Mouse (Mus musculus): Measurements from ENCODE around the gene Man2b2. TPM values are rescaled to one million over a fixed set of nuclear protein-coding genes. Genes with fewer than 3 reads are reported as not detected.

The Man2b2 gene
- polyA plus RNA-seq, 1 experiment from 2014 or later: 12.9 TPM

DNA sequence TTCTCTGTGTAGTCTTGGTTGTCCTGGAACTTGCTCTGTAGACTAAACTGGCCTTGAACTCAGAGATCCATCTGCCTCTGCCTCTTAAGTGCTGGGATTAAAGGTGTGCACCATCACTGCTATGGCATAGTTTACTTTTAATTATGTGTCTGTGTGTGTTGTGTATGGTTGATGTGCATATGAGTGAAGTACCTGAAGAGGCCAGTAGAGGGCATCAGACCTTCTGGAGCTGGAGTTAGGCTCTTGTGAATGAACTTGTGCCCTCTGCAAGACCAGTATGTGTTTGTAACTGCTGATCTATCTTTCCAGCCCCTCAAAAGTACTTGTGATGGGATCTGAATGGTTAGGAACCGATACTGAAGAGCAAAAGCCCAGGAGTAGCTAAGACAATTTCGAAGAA is 30.6 kb upstream of the Man2b2 start:
- ATAC-seq (ENCODE audit: low read depth): no peak
- no peak overlapping the region for H3K27ac ChIP-seq (replicated peaks)
- H3K4me1 ChIP-seq (replicated peaks): no peaks in the 10 kb centered on the region
- no peak overlapping the region for H3K4me2 ChIP-seq
- H3K27me3 ChIP-seq: peaks cover 30% of the 10 kb centered on the region
- no peaks in the 10 kb centered on the region for H3K9me3 ChIP-seq
- no peak overlapping the region for H3K9ac ChIP-seq
- no peaks in the 10 kb centered on the region for H3K36me3 ChIP-seq
- WGBS: 97% methylated on average over 2 of the region's 2 CpGs
- H3K4me3 ChIP-seq: no peak overlapping the region

GRCm38 (mm10) chr5:36857546-36857945 is 27.1 kb upstream of the Man2b2 start:
- Histone ChIP-seq H3K9ac (no peak overlapping the region), H3K4me2 (no peak overlapping the region), H3K27me3 (peaks cover under 1% of the 10 kb centered on the region; the same call in 1 of the 2 replicates), H3K4me1 (replicated peaks) (peaks cover 16% of the 10 kb centered on the region), H3K36me3 (no peaks in the 10 kb centered on the region), H3K4me3 (no peak overlapping the region), H3K9me3 (no peaks in the 10 kb centered on the region), H3K27ac (replicated peaks) (no peak overlapping the region)
- 70% methylated on average over 5 of the region's 5 CpGs for WGBS
- no peak for ATAC-seq (ENCODE audit: low read depth)

- H3K36me3 ChIP-seq: no peaks in the 10 kb centered on the region
- H3K4me2 ChIP-seq: no peak overlapping the region
- no peak for ATAC-seq (ENCODE audit: low read depth)
- H3K9me3 ChIP-seq: no peaks in the 10 kb centered on the region
- H3K4me1 ChIP-seq (replicated peaks): peaks cover 26% of the 10 kb centered on the region
- H3K27ac ChIP-seq (replicated peaks): no peak overlapping the region
- 93% methylated on average over 7 of the region's 7 CpGs for WGBS
- no peaks in the 10 kb centered on the region for H3K27me3 ChIP-seq
- no peak overlapping the region for H3K9ac ChIP-seq
- H3K4me3 ChIP-seq: no peak overlapping the region
These were observed 26.1 kb upstream of the Man2b2 start for GRCm38 (mm10) chr5:36856529-36856928.

GRCm38 (mm10) chr5:36855180-36855579 is 24.7 kb upstream of the Man2b2 start:
- WGBS: 39% methylated on average over 3 of the region's 3 CpGs
- no peak overlapping the region for H3K9ac ChIP-seq
- no peak for ATAC-seq (ENCODE audit: low read depth)
- H3K27me3 ChIP-seq: no peaks in the 10 kb centered on the region
- no peak overlapping the region for H3K27ac ChIP-seq (replicated peaks)
- H3K9me3 ChIP-seq: no peaks in the 10 kb centered on the region
- no peaks in the 10 kb centered on the region for H3K36me3 ChIP-seq
- H3K4me1 ChIP-seq (replicated peaks): peaks cover 35% of the 10 kb centered on the region
- no peak overlapping the region for H3K4me3 ChIP-seq
- H3K4me2 ChIP-seq: no peak overlapping the region

DNA sequence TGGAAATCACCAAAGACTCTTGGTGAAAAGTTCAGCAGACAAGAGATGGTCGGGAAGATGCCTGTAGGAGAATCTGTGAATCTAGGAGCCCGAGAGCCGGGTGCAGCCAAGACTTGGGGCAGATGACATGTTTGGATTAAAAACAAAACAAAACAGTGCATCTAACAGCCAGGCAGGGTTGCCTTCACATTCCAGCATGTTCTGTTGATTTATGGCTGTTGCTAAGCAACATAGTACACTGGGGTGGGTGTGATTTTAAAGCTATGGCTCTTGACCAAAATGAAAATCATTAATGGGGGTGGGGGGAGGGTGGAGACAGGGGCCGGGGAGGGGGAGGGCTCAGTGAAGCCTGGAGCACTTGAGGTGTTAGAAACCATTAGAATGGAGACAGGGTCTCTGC is 21.1 kb upstream of the Man2b2 start:
- Histone ChIP-seq H3K36me3 (no peaks in the 10 kb centered on the region), H3K4me2 (no peak overlapping the region), H3K27ac (replicated peaks) (no peak overlapping the region), H3K9me3 (no peaks in the 10 kb centered on the region), H3K27me3 (no peaks in the 10 kb centered on the region), H3K9ac (no peak overlapping the region), H3K4me3 (no peak overlapping the region), H3K4me1 (replicated peaks) (peaks cover 37% of the 10 kb centered on the region)
- 64% methylated on average over 4 of the region's 4 CpGs for WGBS
- ATAC-seq (ENCODE audit: low read depth): no peak

- peaks cover 9% of the 10 kb centered on the region for H3K4me1 ChIP-seq (replicated peaks)
- H3K4me3 ChIP-seq: no peak overlapping the region
- no peaks in the 10 kb centered on the region for H3K27me3 ChIP-seq
- H3K9ac ChIP-seq: no peak overlapping the region
- H3K4me2 ChIP-seq: no peak overlapping the region
- WGBS: 20% methylated on average over 10 of the region's 10 CpGs
- H3K27ac ChIP-seq (replicated peaks): peak overlapping the region; percentile 90
- no peaks in the 10 kb centered on the region for H3K9me3 ChIP-seq
- no peaks in the 10 kb centered on the region for H3K36me3 ChIP-seq
- ATAC-seq (ENCODE audit: low read depth): peak; percentile 83
These were observed 14.0 kb upstream of the Man2b2 start for GRCm38 (mm10) chr5:36844490-36844889.

DNA sequence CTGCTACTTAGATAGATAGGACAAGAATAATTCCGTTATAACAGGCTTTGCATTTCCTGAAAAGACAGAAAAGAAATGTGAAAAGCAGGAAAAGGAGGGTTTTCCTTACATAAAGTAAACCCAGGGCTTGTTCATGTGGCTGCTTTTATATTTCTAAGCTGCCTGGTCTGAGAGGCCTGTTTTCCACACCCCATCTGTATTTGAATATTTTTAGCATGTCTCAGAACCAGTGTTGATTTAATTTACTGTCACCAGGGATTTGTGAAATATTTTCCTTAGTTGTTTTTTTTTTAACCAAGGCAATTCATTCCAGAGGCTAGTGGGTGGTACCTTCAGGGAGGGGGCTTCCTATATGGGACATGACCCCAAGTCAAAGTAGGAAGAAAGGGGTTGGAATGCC is 11.2 kb upstream of the Man2b2 start:
- no peaks in the 10 kb centered on the region for H3K9me3 ChIP-seq
- H3K4me3 ChIP-seq: no peak overlapping the region
- no peak overlapping the region for H3K4me2 ChIP-seq
- H3K9ac ChIP-seq: no peak overlapping the region
- no peak for ATAC-seq (ENCODE audit: low read depth)
- H3K27me3 ChIP-seq: no peaks in the 10 kb centered on the region
- H3K36me3 ChIP-seq: no peaks in the 10 kb centered on the region
- peaks cover 9% of the 10 kb centered on the region for H3K4me1 ChIP-seq (replicated peaks)
- WGBS: 62% methylated on average over 1 of the region's 1 CpGs
- no peak overlapping the region for H3K27ac ChIP-seq (replicated peaks)

GRCm38 (mm10) chr5:36840092-36840491 is 9.6 kb upstream of the Man2b2 start:
- Histone ChIP-seq H3K9me3 (no peaks in the 10 kb centered on the region), H3K4me1 (replicated peaks) (peaks cover 9% of the 10 kb centered on the region), H3K36me3 (no peaks in the 10 kb centered on the region), H3K4me3 (no peak overlapping the region), H3K4me2 (no peak overlapping the region), H3K27me3 (no peaks in the 10 kb centered on the region), H3K9ac (no peak overlapping the region), H3K27ac (replicated peaks) (no peak overlapping the region)
- no peak for ATAC-seq (ENCODE audit: low read depth)
- WGBS: 87% methylated on average over 7 of the region's 7 CpGs

- Histone ChIP-seq H3K27me3 (no peaks in the 10 kb centered on the region), H3K4me2 (no peak overlapping the region), H3K4me1 (replicated peaks) (peaks cover 9% of the 10 kb centered on the region), H3K36me3 (no peaks in the 10 kb centered on the region), H3K9ac (no peak overlapping the region), H3K4me3 (no peak overlapping the region), H3K27ac (replicated peaks) (no peak overlapping the region), H3K9me3 (no peaks in the 10 kb centered on the region)
- ATAC-seq (ENCODE audit: low read depth): no peak
- 77% methylated on average over 8 of the region's 8 CpGs for WGBS
These were observed 9.1 kb upstream of the Man2b2 start for GRCm38 (mm10) chr5:36839602-36840001.

- Histone ChIP-seq H3K9ac (no peak overlapping the region), H3K4me3 (no peak overlapping the region), H3K4me1 (replicated peaks) (peaks cover 4% of the 10 kb centered on the region), H3K4me2 (no peak overlapping the region), H3K27ac (replicated peaks) (no peak overlapping the region), H3K27me3 (no peaks in the 10 kb centered on the region), H3K36me3 (no peaks in the 10 kb centered on the region), H3K9me3 (no peaks in the 10 kb centered on the region)
- 89% methylated on average over 2 of the region's 2 CpGs for WGBS
- no peak for ATAC-seq (ENCODE audit: low read depth)
These were observed 8.6 kb upstream of the Man2b2 start for GRCm38 (mm10) chr5:36839032-36839431.

DNA sequence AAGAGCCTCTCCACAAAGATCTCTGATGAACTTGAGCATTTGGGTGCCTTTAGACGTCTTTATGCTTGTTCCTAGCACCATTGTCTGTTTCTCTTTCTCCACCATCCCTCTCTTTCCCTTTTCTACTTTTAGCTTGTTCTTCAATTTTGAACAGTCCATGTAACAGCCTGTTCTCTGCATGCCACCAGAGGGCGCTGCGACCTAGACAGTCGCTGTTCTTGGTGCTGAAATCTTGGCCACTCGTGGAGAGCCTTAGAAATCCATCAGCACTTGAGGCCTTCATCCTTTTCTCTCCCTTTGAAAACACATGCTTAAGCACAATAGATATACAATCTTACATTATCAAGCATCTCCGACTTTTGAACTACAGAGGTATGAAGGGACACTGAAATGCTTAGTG is 5.5 kb upstream of the Man2b2 start:
- no peak overlapping the region for H3K9ac ChIP-seq
- H3K36me3 ChIP-seq: no peaks in the 10 kb centered on the region
- no peaks in the 10 kb centered on the region for H3K27me3 ChIP-seq
- H3K4me2 ChIP-seq: no peak overlapping the region
- no peak overlapping the region for H3K27ac ChIP-seq (replicated peaks)
- H3K4me3 ChIP-seq: no peak overlapping the region
- no peaks in the 10 kb centered on the region for H3K9me3 ChIP-seq
- WGBS: under 1% methylated on average over 6 of the region's 6 CpGs
- 0 out of 2 replicates have a peak, but pooled peaks have one; percentile 75 for ATAC-seq (ENCODE audit: low read depth)
- H3K4me1 ChIP-seq (replicated peaks): peaks cover 4% of the 10 kb centered on the region

- Histone ChIP-seq H3K27me3 (no peaks in the 10 kb centered on the region), H3K9me3 (no peaks in the 10 kb centered on the region), H3K36me3 (peaks cover 11% of the 10 kb centered on the region), H3K27ac (replicated peaks) (no peak overlapping the region), H3K4me1 (replicated peaks) (peaks cover 12% of the 10 kb centered on the region), H3K4me3 (no peak overlapping the region), H3K9ac (no peak overlapping the region), H3K4me2 (peak overlapping the region; percentile 62)
- WGBS: 61% methylated on average over 7 of the region's 7 CpGs
- ATAC-seq (ENCODE audit: low read depth): no peak
These were observed 819 bp upstream of the Man2b2 start for GRCm38 (mm10) chr5:36831272-36831671.

GRCm38 (mm10) chr5:36829098-36829497 is 1.4 kb downstream of the Man2b2 start:
- 77% methylated on average over 4 of the region's 4 CpGs for WGBS
- Histone ChIP-seq H3K27ac (replicated peaks) (no peak overlapping the region), H3K27me3 (no peaks in the 10 kb centered on the region), H3K4me3 (no peak overlapping the region), H3K36me3 (peaks cover 20% of the 10 kb centered on the region), H3K4me2 (no peak overlapping the region), H3K4me1 (replicated peaks) (peaks cover 12% of the 10 kb centered on the region), H3K9ac (no peak overlapping the region), H3K9me3 (no peaks in the 10 kb centered on the region)
- ATAC-seq (ENCODE audit: low read depth): no peak
